ENCODE assay signal across 9 mouse cellular contexts in genomic region chr9:23101990-23102796, GRCm38 (mm10).
DNase-seq lines count a peak whose midpoint lies in the region; ATAC-seq lines count a peak whose summit lies in the region.
"Had no signal": no experiment of that assay in that cellular context is flagged by ENCODE, and none has a peak within 500 bp of the region (broad histone marks: within the 10 kb centered on the region; RNA-seq: fewer than 3 reads in every experiment).

No protein-coding gene starts in this region.

- no peak overlapping the region for H3K9ac ChIP-seq in liver, embryonic 11.5 days (ENCODE audit: low read depth, low read length)

- no peaks in the 10 kb centered on the region for H3K36me3 ChIP-seq in liver, embryonic 11.5 days (ENCODE audit: control insufficient read depth, insufficient read depth, low read length)

- DNase-seq in cerebellum, adult 9-10 months: peak; percentile 15
- DNase-seq in retina, postnatal 1 day: peak; percentile 36
- DNase-seq in retina, embryonic 14.5 days (ENCODE audit: low spot score): no peak
- DNase-seq in layer of hippocampus, postnatal 14 days (ENCODE audit: low spot score in 2 of 2): peak; percentile 28 to 58
- peak; percentile 36 for DNase-seq in right cerebral cortex, postnatal 14 days
- no peak for DNase-seq in spleen, postnatal 14 days (ENCODE audit: low spot score in 2 of 2)
- DNase-seq in liver, embryonic 11.5 days (ENCODE audit: low spot score): no peak

- no peaks in the 10 kb centered on the region for H3K4me1 ChIP-seq in liver, embryonic 11.5 days (replicated peaks; ENCODE audit: control insufficient read depth, insufficient read depth, low read length)

- ATAC-seq in cerebellum, adult (ENCODE audit: insufficient number of reproducible peaks, low FRiP score, low TSS enrichment): no peak
- no peak for ATAC-seq in liver, embryonic 11.5 days (replicated peaks; ENCODE audit: low FRiP score)

- no peak overlapping the region for H3K4me3 ChIP-seq in liver, embryonic 11.5 days (ENCODE audit: low read depth, low read length)

- no peak overlapping the region for H3K4me2 ChIP-seq in liver, embryonic 11.5 days

- H3K9me3 ChIP-seq in liver, embryonic 11.5 days (ENCODE audit: control insufficient read depth, low read length): no peaks in the 10 kb centered on the region

- no peak overlapping the region for H3K27ac ChIP-seq in liver, embryonic 11.5 days (ENCODE audit: low read depth, low read length)

- no peaks in the 10 kb centered on the region for H3K27me3 ChIP-seq in liver, embryonic 11.5 days (replicated peaks; ENCODE audit: control insufficient read depth, insufficient read depth, low read length)
- H3K27me3 ChIP-seq: CH12.LX had no signal

- 76% methylated on average over 9 of the region's 9 CpGs for WGBS in liver, embryonic 11.5 days

Comparison
In these comparisons a context has a peak if more than half of its experiments do, and no peak if none do; other contexts are left out.
1. DNase-seq: peak in cerebellum, adult 9-10 months (single experiment), retina, postnatal 1 day (single experiment), layer of hippocampus, postnatal 14 days (2 of 2) and right cerebral cortex, postnatal 14 days (single experiment); none in retina, embryonic 14.5 days (single experiment), spleen, postnatal 14 days (0 of 2) and liver, embryonic 11.5 days (single experiment).